Mouse (Mus musculus) neural tube, embryonic 11.5 days (tissue): ENCODE measurements at regions not wholly inside any gene's neighbourhood (a gene's known extent, or its start where the extent isn't known, plus 50 kb on each side); places are given as distances from the start of the nearest gene placed in this dataset.
"Not testable (repeated sequence)": the region's sequence is repeated elsewhere in the genome, so short reads cannot be mapped to it uniquely, and the experiment has no call there.

Experiments used
- ATAC-seq: fragments of 200-750 bp; cut with Nextera tagmentation; 2 replicates; pipeline ENCODE4 v1.8.0; 2017; ENCODE audit warnings: moderate number of reproducible peaks, mild to moderate bottlenecking, moderate TSS enrichment, moderate library complexity; ENCODE audit not compliant: insufficient read depth, low FRiP score, low TSS enrichment
- DNase-seq: peaks from one replicate; pipeline ENCODE4 v3.0.0-alpha.2; 2015; ENCODE audit warnings: low spot score
- H3K27ac ChIP-seq: fragments of 300-500 bp; sonication (generic); 2 replicates; pipeline ENCODE4 v1.5.1; 2014; ENCODE audit warnings: low read depth, mild to moderate bottlenecking, low read length
- H3K27me3 ChIP-seq: fragments of 300-500 bp; sonication (generic); 2 replicates; pipeline ENCODE4 v1.6.1; 2014; ENCODE audit warnings: mild to moderate bottlenecking, low read length, mixed read lengths; ENCODE audit not compliant: control insufficient read depth, insufficient read depth
- H3K36me3 ChIP-seq: fragments of 300-500 bp; sonication (generic); 2 replicates; pipeline ENCODE4 v1.6.1; 2014; ENCODE audit warnings: mild to moderate bottlenecking, low read length, moderate library complexity, mixed read lengths; ENCODE audit not compliant: control insufficient read depth, insufficient read depth
- H3K4me1 ChIP-seq: fragments of 300-500 bp; sonication (generic); 2 replicates; pipeline ENCODE4 v1.6.1; 2014; ENCODE audit warnings: low read length, mixed read lengths; ENCODE audit not compliant: control insufficient read depth, insufficient read depth
- H3K4me2 ChIP-seq: fragments of 300-500 bp; sonication (generic); 2 replicates; pipeline ENCODE4 v1.6.1; 2014; ENCODE audit warnings: low read depth, mild to moderate bottlenecking, moderate library complexity
- H3K4me3 ChIP-seq: fragments of 300-500 bp; sonication (generic); 2 replicates; pipeline ENCODE4 v1.5.1; 2014; ENCODE audit warnings: low read depth, low read length
- H3K9ac ChIP-seq: fragments of 300-500 bp; sonication (generic); 2 replicates; pipeline ENCODE4 v1.6.1; 2014; ENCODE audit warnings: mild to moderate bottlenecking, low read length
- H3K9me3 ChIP-seq: fragments of 300-500 bp; sonication (generic); 2 replicates; pipeline ENCODE4 v1.6.1; 2016; ENCODE audit warnings: low read length; ENCODE audit not compliant: control insufficient read depth
- WGBS: fragments of 180-500 bp; shearing (Covaris S2); extraction: QIAGEN DNeasy Blood & Tissue Kit; methylation state at CpG from one replicate; pipeline ENCODE4 v1.1.7; 2014; 5-methylcytosine and 5-hydroxymethylcytosine counted together

DNA sequence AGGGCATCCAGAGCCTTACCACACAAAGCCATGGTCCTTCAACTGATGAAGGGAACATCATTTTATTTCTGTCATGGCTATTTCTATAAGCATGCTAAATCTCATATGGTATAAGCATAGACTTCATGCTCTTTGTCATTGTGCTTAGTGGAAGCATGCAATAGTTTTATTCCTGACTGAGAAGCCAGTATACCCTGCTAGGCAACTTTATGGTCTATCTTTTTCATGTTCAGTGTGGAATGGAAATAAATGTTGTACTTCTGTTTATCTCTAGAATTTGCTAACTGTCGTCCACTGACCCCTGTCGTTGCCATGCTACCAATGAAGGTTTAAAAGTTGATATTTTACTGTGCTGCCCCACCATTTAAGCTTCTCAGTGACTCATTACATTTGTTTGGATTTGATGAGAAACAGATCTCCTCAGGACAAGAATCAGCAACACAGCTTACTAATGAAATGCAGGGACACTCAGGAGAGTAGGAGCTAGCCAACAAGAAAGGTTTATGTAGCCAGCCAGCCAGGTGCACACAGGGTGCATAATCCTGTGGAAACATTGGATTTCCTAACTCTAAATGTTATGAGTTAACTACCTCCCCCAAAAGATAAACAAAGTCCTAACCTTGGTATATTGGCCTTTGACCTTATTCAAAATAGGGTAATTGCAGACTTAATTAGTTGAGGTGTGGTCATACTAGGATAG lies 364.3 kb upstream of the Ngly1 start:
- ATAC-seq (no peak), DNase-seq (no peak)
- H3K4me3 ChIP-seq, result no peak overlapping the region
- no peak overlapping the region for H3K9ac ChIP-seq
- H3K4me2 ChIP-seq, result no peak overlapping the region
- H3K9me3 ChIP-seq, result no peaks in the 10 kb centered on the region
- H3K27ac ChIP-seq, result no peak overlapping the region
- no peaks in the 10 kb centered on the region for H3K27me3 ChIP-seq
- no peaks in the 10 kb centered on the region for H3K36me3 ChIP-seq
- no peaks in the 10 kb centered on the region for H3K4me1 ChIP-seq
- WGBS, result 72% methylated on average over 2 of the region's 2 CpGs

DNA sequence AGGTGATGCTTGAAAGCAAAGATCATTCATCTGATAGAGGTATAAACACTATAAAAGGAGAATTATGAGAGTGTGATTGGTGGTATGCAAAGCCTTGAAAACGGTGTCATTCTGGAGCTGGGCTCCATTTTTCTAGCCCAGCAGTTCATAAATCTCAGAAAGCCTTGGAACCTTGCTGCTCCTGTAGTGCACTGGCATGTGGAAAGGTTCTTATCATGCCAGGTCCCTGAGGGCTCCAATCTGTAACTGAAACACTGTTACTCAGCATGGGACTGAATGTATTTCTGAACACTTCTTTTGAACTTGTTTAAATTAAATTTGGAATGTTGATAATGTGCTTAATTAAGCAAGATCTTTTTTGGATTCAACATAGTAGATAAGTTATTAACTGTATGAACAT lies 352.0 kb upstream of the Ngly1 start:
- no peak for ATAC-seq
- H3K27me3 ChIP-seq, result no peaks in the 10 kb centered on the region
- H3K4me3 ChIP-seq, result no peak overlapping the region
- WGBS, result 64% methylated on average over 1 of the region's 1 CpGs
- H3K36me3 ChIP-seq, result no peaks in the 10 kb centered on the region
- DNase-seq, result no peak
- H3K4me2 ChIP-seq, result no peak overlapping the region
- H3K27ac ChIP-seq, result no peak overlapping the region
- H3K4me1 ChIP-seq, result no peaks in the 10 kb centered on the region
- no peaks in the 10 kb centered on the region for H3K9me3 ChIP-seq
- no peak overlapping the region for H3K9ac ChIP-seq

DNA sequence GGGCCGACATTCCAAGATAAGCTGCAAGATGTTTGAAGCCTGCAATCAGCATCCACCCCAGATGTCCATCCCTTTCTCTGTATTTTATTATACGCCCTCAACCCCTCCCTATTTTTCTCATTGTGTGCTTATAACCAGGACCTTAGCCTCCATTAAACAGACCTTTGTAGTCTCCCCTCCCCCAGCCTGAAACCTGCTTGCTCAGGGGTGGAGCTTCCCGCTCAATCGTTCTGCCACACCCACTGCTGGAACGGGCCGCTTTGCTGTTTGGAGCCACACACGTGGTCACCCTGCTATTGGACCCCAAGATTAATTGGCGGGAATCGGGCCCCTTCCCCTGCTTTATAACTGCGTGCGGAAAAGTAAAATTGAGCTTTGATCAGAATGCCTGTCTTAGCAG lies 342.7 kb upstream of the Ngly1 start:
- not testable (repeated sequence) for H3K27ac ChIP-seq, H3K4me2 ChIP-seq, H3K4me3 ChIP-seq, H3K9me3 ChIP-seq, H3K36me3 ChIP-seq, ATAC-seq, DNase-seq, H3K27me3 ChIP-seq, H3K9ac ChIP-seq, H3K4me1 ChIP-seq
- 82% methylated on average over 11 of the region's 11 CpGs for WGBS

GRCm38 (mm10) chr14:15913206-15913605 lies 335.9 kb upstream of the Ngly1 start:
- not testable (repeated sequence) for ATAC-seq, H3K27ac ChIP-seq

GRCm38 (mm10) chr14:15914176-15914575 lies 334.9 kb upstream of the Ngly1 start:
- H3K4me2 ChIP-seq, result no peak overlapping the region
- DNase-seq, result no peak
- H3K27ac ChIP-seq, result no peak overlapping the region
- H3K9me3 ChIP-seq, result no peaks in the 10 kb centered on the region
- H3K4me3 ChIP-seq, result no peak overlapping the region
- ATAC-seq, result no peak
- H3K4me1 ChIP-seq, result no peaks in the 10 kb centered on the region
- H3K9ac ChIP-seq, result no peak overlapping the region
- no peaks in the 10 kb centered on the region for H3K27me3 ChIP-seq
- WGBS, result 91% methylated on average over 3 of the region's 3 CpGs
- no peaks in the 10 kb centered on the region for H3K36me3 ChIP-seq

More at GRCm38 (mm10) chr14:15913206-15913605, 335.9 kb upstream of the Ngly1 start:
- not testable (repeated sequence) for H3K27me3 ChIP-seq, DNase-seq, H3K9ac ChIP-seq, H3K4me1 ChIP-seq, H3K36me3 ChIP-seq, H3K4me2 ChIP-seq, H3K9me3 ChIP-seq, H3K4me3 ChIP-seq
- WGBS, result 71% methylated on average over 4 of the region's 4 CpGs

GRCm38 (mm10) chr14:15924676-15925075 lies 324.4 kb upstream of the Ngly1 start:
- not testable (repeated sequence) for H3K9me3 ChIP-seq, H3K36me3 ChIP-seq, DNase-seq, H3K27me3 ChIP-seq, ATAC-seq, H3K4me2 ChIP-seq, H3K9ac ChIP-seq, H3K4me1 ChIP-seq, H3K4me3 ChIP-seq, H3K27ac ChIP-seq
- 84% methylated on average over 3 of the region's 3 CpGs for WGBS

GRCm38 (mm10) chr14:15934729-15935128 lies 314.4 kb upstream of the Ngly1 start:
- ATAC-seq (no peak), DNase-seq (no peak)
- Histone ChIP-seq H3K27me3 (no peaks in the 10 kb centered on the region), H3K4me3 (no peak overlapping the region), H3K36me3 (no peaks in the 10 kb centered on the region), H3K9me3 (no peaks in the 10 kb centered on the region), H3K4me2 (no peak overlapping the region), H3K4me1 (no peaks in the 10 kb centered on the region), H3K27ac (no peak overlapping the region), H3K9ac (no peak overlapping the region)

DNA sequence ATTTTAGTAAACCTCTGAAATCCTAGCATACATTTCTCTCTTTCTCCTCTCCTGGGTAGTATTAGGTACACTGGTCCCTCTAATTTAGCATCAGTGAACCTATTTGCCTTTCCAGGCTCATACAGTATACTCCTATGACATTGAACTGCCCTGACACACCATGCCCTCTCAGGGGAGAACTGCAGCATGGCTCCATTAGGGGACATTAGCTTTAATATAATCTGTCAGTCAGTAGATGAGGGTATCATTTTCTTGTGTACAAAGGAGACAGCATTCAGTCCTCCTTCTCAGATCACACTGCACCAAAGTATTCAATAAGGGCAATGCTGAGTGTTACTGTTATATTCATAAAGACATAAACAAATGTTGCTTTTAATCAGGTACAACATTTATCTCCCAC lies 278.8 kb upstream of the Ngly1 start:
- Histone ChIP-seq H3K9ac (no peak overlapping the region), H3K9me3 (no peaks in the 10 kb centered on the region), H3K27me3 (no peaks in the 10 kb centered on the region), H3K27ac (no peak overlapping the region), H3K4me3 (no peak overlapping the region), H3K4me2 (no peak overlapping the region), H3K36me3 (no peaks in the 10 kb centered on the region), H3K4me1 (no peaks in the 10 kb centered on the region)
- ATAC-seq (no peak), DNase-seq (no peak)

- Histone ChIP-seq H3K27ac (no peak overlapping the region), H3K9ac (no peak overlapping the region), H3K4me2 (no peak overlapping the region), H3K36me3 (no peaks in the 10 kb centered on the region), H3K4me1 (no peaks in the 10 kb centered on the region), H3K27me3 (no peaks in the 10 kb centered on the region), H3K4me3 (no peak overlapping the region), H3K9me3 (no peaks in the 10 kb centered on the region)
- DNase-seq (no peak), ATAC-seq (peak; percentile 78)
Observed at GRCm38 (mm10) chr14:15970767-15971166, 278.3 kb upstream of the Ngly1 start.
